Mouse (Mus musculus) erythroblast, embryonic 14.5 days (primary cell): ENCODE data around the gene Arhgef12. TPM values are rescaled to one million over a fixed set of nuclear protein-coding genes. Genes with fewer than 3 reads are reported as not detected.

Experiments used
- H3K27me3 ChIP-seq: 2 replicates; pipeline ENCODE4 v1.6.1; 2012; ENCODE audit warnings: inconsistent platforms; ENCODE audit not compliant: control insufficient read depth
- H3K36me3 ChIP-seq: 2 replicates; pipeline ENCODE4 v1.6.1; 2012; ENCODE audit warnings: mild to moderate bottlenecking, inconsistent platforms; ENCODE audit not compliant: control insufficient read depth
- H3K4me1 ChIP-seq: 2 replicates; pipeline ENCODE4 v1.6.1; 2012; ENCODE audit warnings: inconsistent platforms; ENCODE audit not compliant: control insufficient read depth
- H3K4me3 ChIP-seq: replicated peaks from 2 replicates; pipeline ENCODE3; 2012; ENCODE audit warnings: moderate library complexity, mild to moderate bottlenecking, inconsistent platforms
- H3K9me3 ChIP-seq: 2 replicates; pipeline ENCODE4 v1.6.1; 2012; ENCODE audit warnings: low read length, inconsistent platforms, mixed read lengths; ENCODE audit not compliant: control insufficient read depth
- GATA1 ChIP-seq: IDR thresholded peaks from 2 replicates; pipeline ENCODE4 v1.6.1; 2012; ENCODE audit warnings: low read length, inconsistent platforms, mixed read lengths
- TAL1 ChIP-seq: IDR thresholded peaks from 3 replicates; pipeline ENCODE4 v1.6.1; 2012; ENCODE audit warnings: low read length, inconsistent platforms, mixed read lengths
- polyA plus RNA-seq: library from polyadenylated mRNA; stranded (reverse); fragments of >175 nt; gene quantifications from 2 replicates; pipeline ENCODE4 v1.2.3, GENCODE M21; 2012

The Arhgef12 gene
- polyA plus RNA-seq, 1 experiment, result 1.4 TPM

GRCm38 (mm10) chr9:43027757-43028156 is 79.3 kb downstream of the Arhgef12 start:
- Histone ChIP-seq H3K4me3 (no peak overlapping the region), H3K4me1 (no peaks in the 10 kb centered on the region; the same call in 1 of the 2 replicates), H3K27me3 (no peaks in the 10 kb centered on the region), H3K36me3 (peaks cover 58% of the 10 kb centered on the region), H3K9me3 (no peaks in the 10 kb centered on the region)
- TF ChIP-seq GATA1 (no peak), TAL1 (no peak)

- Histone ChIP-seq H3K9me3 (no peaks in the 10 kb centered on the region), H3K36me3 (peaks cover 79% of the 10 kb centered on the region), H3K4me1 (no peaks in the 10 kb centered on the region), H3K27me3 (no peaks in the 10 kb centered on the region), H3K4me3 (no peak overlapping the region)
- TF ChIP-seq TAL1 (no peak), GATA1 (no peak)
These were observed 85.4 kb downstream of the Arhgef12 start for GRCm38 (mm10) chr9:43021515-43022251.

- Histone ChIP-seq H3K27me3 (no peaks in the 10 kb centered on the region), H3K36me3 (peaks cover 79% of the 10 kb centered on the region), H3K9me3 (no peaks in the 10 kb centered on the region), H3K4me3 (no peak overlapping the region), H3K4me1 (no peaks in the 10 kb centered on the region)
- TF ChIP-seq GATA1 (no peak), TAL1 (no peak)
These were observed 87.4 kb downstream of the Arhgef12 start for GRCm38 (mm10) chr9:43019656-43020055.

- Histone ChIP-seq H3K27me3 (no peaks in the 10 kb centered on the region), H3K9me3 (no peaks in the 10 kb centered on the region), H3K4me3 (no peak overlapping the region), H3K4me1 (no peaks in the 10 kb centered on the region), H3K36me3 (peaks cover 82% of the 10 kb centered on the region)
- TF ChIP-seq TAL1, result no peak
- TF ChIP-seq GATA1, result no peak
These were observed 91.3 kb downstream of the Arhgef12 start for GRCm38 (mm10) chr9:43015786-43016185.

GRCm38 (mm10) chr9:43015366-43015765 is 91.7 kb downstream of the Arhgef12 start:
- TF ChIP-seq TAL1 (no peak), GATA1 (no peak)
- H3K36me3 ChIP-seq, result peaks cover 82% of the 10 kb centered on the region
- no peaks in the 10 kb centered on the region for H3K4me1 ChIP-seq
- H3K27me3 ChIP-seq, result no peaks in the 10 kb centered on the region
- H3K4me3 ChIP-seq, result no peak overlapping the region
- H3K9me3 ChIP-seq, result no peaks in the 10 kb centered on the region

- Histone ChIP-seq H3K4me1 (no peaks in the 10 kb centered on the region), H3K9me3 (no peaks in the 10 kb centered on the region), H3K4me3 (no peak overlapping the region), H3K36me3 (peaks cover 86% of the 10 kb centered on the region), H3K27me3 (no peaks in the 10 kb centered on the region)
- TF ChIP-seq TAL1 (no peak), GATA1 (no peak)
These were observed 92.2 kb downstream of the Arhgef12 start for GRCm38 (mm10) chr9:43014886-43015285.

GRCm38 (mm10) chr9:43012541-43012940 is 94.5 kb downstream of the Arhgef12 start:
- no peaks in the 10 kb centered on the region for H3K27me3 ChIP-seq
- peaks cover 92% of the 10 kb centered on the region for H3K36me3 ChIP-seq
- H3K4me1 ChIP-seq, result no peaks in the 10 kb centered on the region
- H3K4me3 ChIP-seq, result no peak overlapping the region
- TF ChIP-seq TAL1, result no peak
- no peak for TF ChIP-seq GATA1
- H3K9me3 ChIP-seq, result no peaks in the 10 kb centered on the region

- Histone ChIP-seq H3K27me3 (no peaks in the 10 kb centered on the region), H3K9me3 (no peaks in the 10 kb centered on the region), H3K4me1 (no peaks in the 10 kb centered on the region), H3K36me3 (peaks cover 92% of the 10 kb centered on the region), H3K4me3 (no peak overlapping the region)
- no peak for TF ChIP-seq GATA1
- no peak for TF ChIP-seq TAL1
These were observed 96.0 kb downstream of the Arhgef12 start for GRCm38 (mm10) chr9:43011061-43011460.

- TF ChIP-seq GATA1, result no peak
- no peak for TF ChIP-seq TAL1
- no peak overlapping the region for H3K4me3 ChIP-seq
- H3K27me3 ChIP-seq, result no peaks in the 10 kb centered on the region
- H3K4me1 ChIP-seq, result no peaks in the 10 kb centered on the region
- H3K9me3 ChIP-seq, result no peaks in the 10 kb centered on the region
- H3K36me3 ChIP-seq, result peaks cover 95% of the 10 kb centered on the region
These were observed 103.2 kb downstream of the Arhgef12 start for GRCm38 (mm10) chr9:43003881-43004280.
